Mouse (Mus musculus): ENCODE measurements around the gene 3110018I06Rik.

GRCm38 (mm10) chr12:107496924-107497323 is 8.5 kb downstream of the 3110018I06Rik start:
- TF ChIP-seq CTCF (IDR thresholded peaks at IDR 0.05; ENCODE audit: low read depth) (no peak), EP300 (optimal IDR thresholded peaks at IDR 0.05) (no peak)

All from stomach, postnatal 0 days (tissue).